Mouse (Mus musculus): ENCODE data around the gene Cldn10. TPM values are rescaled to one million over a fixed set of nuclear protein-coding genes. Genes with fewer than 3 reads are reported as not detected.

The Cldn10 gene
- polyA plus RNA-seq, 1 experiment from 2014 or later = 0.80 TPM

DNA sequence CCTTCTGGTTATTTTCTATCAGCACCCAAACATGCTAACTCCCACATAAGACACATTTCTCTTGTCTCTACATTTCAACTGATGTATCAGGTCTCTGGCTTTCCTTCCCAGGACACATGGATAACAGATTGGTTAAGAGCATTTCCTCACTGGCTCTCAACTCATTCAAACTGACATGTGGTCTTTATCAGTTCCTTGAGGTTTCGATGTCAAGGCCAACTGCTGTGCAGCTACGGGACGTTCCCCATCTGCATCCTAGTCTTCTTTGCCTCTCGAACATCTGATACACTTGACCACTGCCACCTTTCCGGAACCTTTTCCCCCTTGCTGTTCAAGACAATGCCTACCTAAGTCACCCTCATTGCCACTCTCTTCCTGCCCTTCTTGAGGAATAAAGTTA is 125.9 kb downstream of the Cldn10 start:
- Histone ChIP-seq H3K4me1 (ENCODE audit: control insufficient read depth, insufficient read depth, low read length) (no peaks in the 10 kb centered on the region), H3K4me2 (ENCODE audit: low read length) (no peak overlapping the region), H3K4me3 (ENCODE audit: low read depth, low read length) (no peak overlapping the region), H3K27me3 (replicated peaks; ENCODE audit: control insufficient read depth, insufficient read depth, low read length) (no peaks in the 10 kb centered on the region), H3K9me3 (replicated peaks; ENCODE audit: control insufficient read depth, low read length) (no peaks in the 10 kb centered on the region), H3K36me3 (ENCODE audit: control insufficient read depth, insufficient read depth, low read length) (peaks cover 65% of the 10 kb centered on the region), H3K27ac (ENCODE audit: low read depth, low read length) (no peak overlapping the region), H3K9ac (ENCODE audit: low read length) (no peak overlapping the region)
- WGBS = 90% methylated on average over 5 of the region's 5 CpGs
- DNase-seq (ENCODE audit: low spot score) (no peak), ATAC-seq (no peak)

DNA sequence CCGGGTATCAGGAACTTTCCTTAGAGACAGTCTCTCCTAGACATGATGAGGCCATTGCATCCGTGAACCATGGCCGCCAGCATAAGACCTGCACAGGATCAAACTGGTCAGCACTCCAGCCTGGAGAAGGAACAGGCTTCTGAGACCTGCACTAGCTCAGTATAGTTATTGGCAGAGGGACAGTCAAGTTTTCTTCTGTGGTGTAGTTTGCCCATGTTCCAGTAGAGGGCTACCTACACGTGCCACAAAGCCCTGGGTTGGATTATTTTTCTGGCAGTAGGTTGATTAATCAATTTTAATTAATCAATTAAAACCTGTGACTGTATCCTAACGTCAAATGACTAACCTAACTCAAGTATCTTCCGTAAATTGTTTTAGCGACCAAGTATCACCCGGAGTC is 131.3 kb downstream of the Cldn10 start:
- ATAC-seq = peak; percentile 16; the same call in 1 of the 2 replicates
- Histone ChIP-seq H3K27ac (ENCODE audit: low read depth, low read length) (no peak overlapping the region), H3K4me1 (ENCODE audit: control insufficient read depth, insufficient read depth, low read length) (peaks cover 32% of the 10 kb centered on the region), H3K36me3 (ENCODE audit: control insufficient read depth, insufficient read depth, low read length) (peaks cover 39% of the 10 kb centered on the region; the same call in 1 of the 2 replicates), H3K4me2 (ENCODE audit: low read length) (no peak overlapping the region), H3K9ac (ENCODE audit: low read length) (no peak overlapping the region), H3K27me3 (replicated peaks; ENCODE audit: control insufficient read depth, insufficient read depth, low read length) (no peaks in the 10 kb centered on the region), H3K4me3 (ENCODE audit: low read depth, low read length) (no peak overlapping the region), H3K9me3 (replicated peaks; ENCODE audit: control insufficient read depth, low read length) (no peaks in the 10 kb centered on the region)
- peak; percentile 46 for DNase-seq (ENCODE audit: low spot score)
- WGBS = 72% methylated on average over 8 of the region's 8 CpGs

DNA sequence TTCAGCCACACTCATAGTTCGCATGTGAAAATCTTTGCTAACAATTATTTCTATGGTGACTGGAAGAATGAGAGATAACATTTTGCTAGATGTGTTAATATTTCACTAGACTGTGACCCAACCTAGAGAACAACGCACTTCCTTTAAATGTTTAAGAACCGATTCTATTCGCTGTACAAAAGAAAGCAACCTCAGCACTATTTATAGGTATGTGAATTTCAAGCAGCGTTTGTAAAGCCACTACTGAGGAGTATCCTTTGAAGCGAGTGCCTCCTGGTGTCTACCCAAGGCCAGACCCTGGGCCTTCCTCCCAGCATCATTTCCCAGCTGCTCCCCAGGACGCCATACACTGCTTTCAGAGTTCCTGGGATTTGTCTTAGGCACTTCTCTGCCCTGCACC is 132.9 kb downstream of the Cldn10 start:
- H3K36me3 ChIP-seq (ENCODE audit: control insufficient read depth, insufficient read depth, low read length) = peaks cover 27% of the 10 kb centered on the region; the same call in 1 of the 2 replicates
- peaks cover 39% of the 10 kb centered on the region for H3K4me1 ChIP-seq (ENCODE audit: control insufficient read depth, insufficient read depth, low read length)
- peak overlapping the region; percentile 18; the same call in 1 of the 2 replicates for H3K4me2 ChIP-seq (ENCODE audit: low read length)
- ATAC-seq = no peak
- DNase-seq (ENCODE audit: low spot score) = no peak
- no peak overlapping the region for H3K27ac ChIP-seq (ENCODE audit: low read depth, low read length)
- H3K27me3 ChIP-seq (replicated peaks; ENCODE audit: control insufficient read depth, insufficient read depth, low read length) = no peaks in the 10 kb centered on the region
- no peak overlapping the region for H3K9ac ChIP-seq (ENCODE audit: low read length)
- no peak overlapping the region for H3K4me3 ChIP-seq (ENCODE audit: low read depth, low read length)
- 67% methylated on average over 7 of the region's 7 CpGs for WGBS
- no peaks in the 10 kb centered on the region for H3K9me3 ChIP-seq (replicated peaks; ENCODE audit: control insufficient read depth, low read length)

DNA sequence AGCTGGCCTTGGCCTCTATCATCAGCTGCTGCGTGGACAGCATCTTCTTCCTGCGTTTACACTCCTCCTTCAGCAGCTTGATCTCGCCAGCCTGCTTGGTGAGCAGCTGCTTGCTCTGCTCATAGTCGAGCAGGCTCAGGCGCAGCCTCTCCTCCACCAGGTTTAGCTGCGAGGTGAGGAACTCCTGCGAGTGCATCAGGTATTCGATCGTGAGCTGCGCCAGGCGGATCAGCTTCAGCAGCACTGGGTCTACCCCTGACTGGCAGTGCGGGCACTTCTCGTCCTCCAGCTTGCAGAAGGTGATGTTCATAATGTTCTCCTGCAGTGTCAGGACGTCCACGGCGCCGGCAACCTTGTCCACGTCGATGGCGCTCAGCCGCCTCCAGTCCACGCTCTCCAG is 134.5 kb downstream of the Cldn10 start:
- H3K4me1 ChIP-seq (ENCODE audit: control insufficient read depth, insufficient read depth, low read length) = peaks cover 42% of the 10 kb centered on the region
- DNase-seq (ENCODE audit: low spot score) = peak; percentile 42
- H3K4me2 ChIP-seq (ENCODE audit: low read length) = peak overlapping the region; percentile 61
- H3K9ac ChIP-seq (ENCODE audit: low read length) = peak overlapping the region; percentile 67
- 29% methylated on average over 22 of the region's 22 CpGs for WGBS
- no peaks in the 10 kb centered on the region for H3K9me3 ChIP-seq (replicated peaks; ENCODE audit: control insufficient read depth, low read length)
- H3K36me3 ChIP-seq (ENCODE audit: control insufficient read depth, insufficient read depth, low read length) = peaks cover 18% of the 10 kb centered on the region; the same call in 1 of the 2 replicates
- peak overlapping the region; percentile 57 for H3K4me3 ChIP-seq (ENCODE audit: low read depth, low read length)
- no peak for ATAC-seq
- no peak overlapping the region for H3K27ac ChIP-seq (ENCODE audit: low read depth, low read length)
- no peaks in the 10 kb centered on the region for H3K27me3 ChIP-seq (replicated peaks; ENCODE audit: control insufficient read depth, insufficient read depth, low read length)

DNA sequence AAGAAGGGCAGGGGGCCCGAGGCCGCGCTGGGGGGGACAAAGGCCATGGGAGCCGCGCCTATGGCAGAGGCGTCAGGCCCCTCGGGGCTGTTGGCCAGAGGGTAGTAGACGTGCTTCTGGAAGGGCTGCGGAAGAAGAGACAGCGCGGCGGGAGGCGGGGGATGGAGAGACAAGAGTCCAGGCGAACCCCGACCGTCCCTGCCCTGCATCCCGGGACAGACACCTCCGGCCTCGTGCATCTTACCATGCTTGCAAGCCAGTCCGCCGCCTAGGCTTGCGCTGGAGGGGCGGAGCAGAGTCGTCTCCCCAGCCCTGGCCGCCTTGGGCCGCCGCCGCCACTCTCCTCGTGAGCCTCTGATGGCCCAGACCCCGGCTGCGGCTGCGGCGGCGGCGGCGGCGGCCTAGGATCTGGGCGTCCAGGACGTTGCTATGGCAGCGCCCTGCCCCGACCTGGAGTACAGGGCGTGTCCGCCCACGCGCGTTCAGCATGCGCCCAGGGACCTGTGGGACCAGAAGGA is 135.0 kb downstream of the Cldn10 start:
- ATAC-seq (peak; percentile 11), DNase-seq (ENCODE audit: low spot score) (peak; percentile 43)
- Histone ChIP-seq H3K9me3 (replicated peaks; ENCODE audit: control insufficient read depth, low read length) (no peaks in the 10 kb centered on the region), H3K27ac (ENCODE audit: low read depth, low read length) (no peak overlapping the region), H3K4me1 (ENCODE audit: control insufficient read depth, insufficient read depth, low read length) (peaks cover 42% of the 10 kb centered on the region), H3K4me2 (ENCODE audit: low read length) (peak overlapping the region; percentile 61), H3K4me3 (ENCODE audit: low read depth, low read length) (peak overlapping the region; percentile 57), H3K9ac (ENCODE audit: low read length) (peak overlapping the region; percentile 67), H3K36me3 (ENCODE audit: control insufficient read depth, insufficient read depth, low read length) (peaks cover 15% of the 10 kb centered on the region; the same call in 1 of the 2 replicates), H3K27me3 (replicated peaks; ENCODE audit: control insufficient read depth, insufficient read depth, low read length) (no peaks in the 10 kb centered on the region)
- WGBS = under 1% methylated on average over 39 of the region's 47 CpGs

Other genes with a start within 250 kb of the Cldn10 start
- 1.0 and 1.3 TPM in 2 replicates for gene Abcc4, start 81.7 kb upstream of the Cldn10 start, polyA plus RNA-seq (2014; fragmentation: Nextera tagmentation; extraction: Ambion mirVana)
- gene Dzip1, start 137.6 kb downstream of the Cldn10 start, polyA plus RNA-seq (2014; fragmentation: Nextera tagmentation; extraction: Ambion mirVana) = 30.2 and 40.4 TPM in 2 replicates
- 18.8 and 21.5 TPM in 2 replicates for gene Dnajc3, start 150.1 kb downstream of the Cldn10 start, polyA plus RNA-seq (2014; fragmentation: Nextera tagmentation; extraction: Ambion mirVana)

All from forebrain, embryonic 14.5 days (tissue).